Mouse (Mus musculus) heart, postnatal 0 days (tissue): ENCODE results near the gene Cdyl2. TPM values are rescaled to one million over a fixed set of nuclear protein-coding genes. Genes with fewer than 3 reads are reported as not detected.

Experiments used
- ATAC-seq: fragments of 200-750 bp; cut with Nextera tagmentation; 2 replicates; pipeline ENCODE4 v1.8.0; 2017; ENCODE audit warnings: low read depth, moderate number of reproducible peaks, moderate library complexity; ENCODE audit not compliant: insufficient read depth
- DNase-seq: peaks from one replicate; pipeline ENCODE4 v3.0.0-alpha.2; 2016; ENCODE audit warnings: low spot score
- H3K27ac ChIP-seq: fragments of 300-500 bp; sonication (generic); 2 replicates; pipeline ENCODE4 v1.5.1; 2014; ENCODE audit warnings: low read depth, mild to moderate bottlenecking
- H3K27me3 ChIP-seq: fragments of 300-500 bp; sonication (generic); 2 replicates; pipeline ENCODE4 v1.6.1; 2014; ENCODE audit warnings: low read length, mixed read lengths; ENCODE audit not compliant: control insufficient read depth, insufficient read depth
- H3K36me3 ChIP-seq: fragments of 300-500 bp; sonication (generic); replicated peaks from 2 replicates; pipeline ENCODE4 v1.6.1; 2014; ENCODE audit warnings: low read length, mixed read lengths; ENCODE audit not compliant: control insufficient read depth, insufficient read depth
- H3K4me1 ChIP-seq: fragments of 300-500 bp; sonication (generic); 2 replicates; pipeline ENCODE4 v1.6.1; 2014; ENCODE audit warnings: antibody characterized with exemption; ENCODE audit not compliant: control insufficient read depth, insufficient read depth
- H3K4me2 ChIP-seq: fragments of 300-500 bp; sonication (generic); 2 replicates; pipeline ENCODE4 v1.6.1; 2014; ENCODE audit warnings: low read depth, mild to moderate bottlenecking, low read length, moderate library complexity
- H3K4me3 ChIP-seq: fragments of 300-500 bp; sonication (generic); 2 replicates; pipeline ENCODE4 v1.5.1; 2014; ENCODE audit warnings: low read depth, low read length
- H3K9ac ChIP-seq: fragments of 300-500 bp; sonication (generic); replicated peaks from 2 replicates; pipeline ENCODE4 v1.6.1; 2014; ENCODE audit warnings: low read depth, low read length, mixed read lengths
- H3K9me3 ChIP-seq: fragments of 300-500 bp; sonication (generic); replicated peaks from 2 replicates; pipeline ENCODE4 v1.6.1; 2016; ENCODE audit warnings: low read length; ENCODE audit not compliant: control insufficient read depth
- CTCF ChIP-seq: IDR thresholded peaks from 2 replicates; pipeline ENCODE4 v1.5.1; 2016; ENCODE audit warnings: antibody characterized with exemption, control low read depth, low read depth
- EP300 ChIP-seq: IDR thresholded peaks from 2 replicates; pipeline ENCODE4 v1.6.1; 2016; ENCODE audit warnings: antibody characterized with exemption, low read depth
- WGBS: fragments of 180-500 bp; shearing (Covaris S2); extraction: QIAGEN DNeasy Blood & Tissue Kit; methylation state at CpG from one replicate; pipeline ENCODE4 v1.1.7; 2014; 5-methylcytosine and 5-hydroxymethylcytosine counted together
- polyA plus RNA-seq: library from polyadenylated mRNA; unstranded; fragments of >200 nt; fragmentation: Nextera tagmentation; extraction: Ambion mirVana; gene quantifications from 2 replicates; pipeline ENCODE4 v1.2.1, GENCODE M21; 2015
- total RNA-seq: library from RNA; depleted of rRNA; stranded (reverse); fragments of >200 nt; gene quantifications from 2 replicates; pipeline ENCODE4 v1.2.3, GENCODE M21; 2014; ENCODE audit warnings: low replicate concordance

Gene Cdyl2
- total and polyA plus RNA-seq, 2 experiments from 2014 or later: 3.3 to 4.7 TPM

- no peaks in the 10 kb centered on the region for H3K36me3 ChIP-seq
- H3K4me2 ChIP-seq: no peak overlapping the region
- H3K9ac ChIP-seq: no peak overlapping the region
- H3K4me3 ChIP-seq: no peak overlapping the region
- no peak for ATAC-seq
- H3K27ac ChIP-seq: no peak overlapping the region
- H3K27me3 ChIP-seq: no peaks in the 10 kb centered on the region
- no peak for DNase-seq
- WGBS: 49% methylated on average over 9 of the region's 13 CpGs
- peaks cover 9% of the 10 kb centered on the region; the same call in 1 of the 2 replicates for H3K9me3 ChIP-seq
- TF ChIP-seq EP300: no peak
- no peak for TF ChIP-seq CTCF
- H3K4me1 ChIP-seq: no peaks in the 10 kb centered on the region
Observed at GRCm38 (mm10) chr8:116606171-116606570, 126.6 kb downstream of the Cdyl2 start.

DNA sequence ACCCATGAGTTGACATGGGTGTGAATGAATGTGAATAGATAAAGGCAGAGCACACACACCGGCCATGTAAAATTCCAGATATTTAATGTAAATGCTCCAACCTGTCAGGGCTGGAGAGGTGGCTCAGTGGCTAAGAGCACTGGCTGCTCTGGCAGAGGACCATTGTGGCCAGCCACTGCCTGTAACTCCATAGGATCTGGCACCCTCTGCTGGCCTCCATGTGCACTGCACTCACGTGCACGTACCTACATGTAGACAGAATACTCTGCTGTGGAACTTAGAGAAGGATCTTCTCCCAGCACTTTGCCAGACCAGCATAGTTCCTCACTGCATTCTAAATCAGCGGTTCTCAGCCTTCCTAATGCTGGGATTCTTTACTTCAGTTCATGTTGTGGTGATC lies 130.0 kb downstream of the Cdyl2 start:
- no peaks in the 10 kb centered on the region for H3K36me3 ChIP-seq
- no peak for ATAC-seq
- H3K4me1 ChIP-seq: no peaks in the 10 kb centered on the region
- DNase-seq: no peak
- WGBS: 83% methylated on average over 4 of the region's 4 CpGs
- H3K4me3 ChIP-seq: no peak overlapping the region
- H3K4me2 ChIP-seq: no peak overlapping the region
- no peak overlapping the region for H3K27ac ChIP-seq
- peaks cover 9% of the 10 kb centered on the region; the same call in 1 of the 2 replicates for H3K9me3 ChIP-seq
- no peak overlapping the region for H3K9ac ChIP-seq
- H3K27me3 ChIP-seq: no peaks in the 10 kb centered on the region
- TF ChIP-seq CTCF (no peak), EP300 (no peak)

GRCm38 (mm10) chr8:116599728-116600127 lies 133.1 kb downstream of the Cdyl2 start:
- H3K9me3 ChIP-seq: peaks cover 9% of the 10 kb centered on the region; the same call in 1 of the 2 replicates
- H3K4me1 ChIP-seq: no peaks in the 10 kb centered on the region
- no peak for TF ChIP-seq EP300
- no peak for TF ChIP-seq CTCF
- no peaks in the 10 kb centered on the region for H3K27me3 ChIP-seq
- H3K4me3 ChIP-seq: no peak overlapping the region
- no peak overlapping the region for H3K9ac ChIP-seq
- H3K27ac ChIP-seq: no peak overlapping the region
- DNase-seq (no peak), ATAC-seq (no peak)
- WGBS: 74% methylated on average over 6 of the region's 6 CpGs
- H3K4me2 ChIP-seq: no peak overlapping the region
- no peaks in the 10 kb centered on the region for H3K36me3 ChIP-seq

DNA sequence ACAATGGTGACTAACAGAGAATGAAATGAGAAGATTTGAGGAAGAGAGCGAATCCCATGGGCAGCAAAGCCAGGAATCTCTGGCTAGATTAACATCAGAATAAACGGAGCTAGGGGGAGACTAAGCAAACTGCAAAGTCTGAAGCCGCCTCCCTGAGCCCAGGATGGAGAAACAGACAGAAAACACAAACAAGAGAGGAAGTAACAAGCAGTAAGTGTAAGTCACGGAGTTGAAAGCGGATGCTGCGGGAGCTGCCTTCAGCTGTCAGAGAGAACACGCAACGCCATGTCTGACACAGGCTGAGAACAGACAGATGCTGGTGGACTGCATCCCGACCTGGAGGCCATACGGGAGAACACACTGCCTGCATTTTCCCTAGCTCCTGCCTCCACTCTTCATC lies 141.6 kb downstream of the Cdyl2 start:
- H3K4me1 ChIP-seq: no peaks in the 10 kb centered on the region
- H3K9me3 ChIP-seq: no peaks in the 10 kb centered on the region
- ATAC-seq (no peak), DNase-seq (no peak)
- no peak overlapping the region for H3K9ac ChIP-seq
- H3K27me3 ChIP-seq: no peaks in the 10 kb centered on the region
- WGBS: 67% methylated on average over 10 of the region's 10 CpGs
- H3K36me3 ChIP-seq: no peaks in the 10 kb centered on the region
- no peak overlapping the region for H3K4me3 ChIP-seq
- H3K27ac ChIP-seq: no peak overlapping the region
- H3K4me2 ChIP-seq: no peak overlapping the region; the same call in 1 of the 2 replicates
- TF ChIP-seq EP300 (no peak), CTCF (no peak)

- H3K4me3 ChIP-seq: no peak overlapping the region
- no peak overlapping the region for H3K4me2 ChIP-seq
- ATAC-seq (no peak), DNase-seq (no peak)
- WGBS: 74% methylated on average over 4 of the region's 4 CpGs
- no peak overlapping the region for H3K9ac ChIP-seq
- no peaks in the 10 kb centered on the region for H3K9me3 ChIP-seq
- no peaks in the 10 kb centered on the region for H3K36me3 ChIP-seq
- H3K27ac ChIP-seq: no peak overlapping the region
- TF ChIP-seq CTCF (no peak), EP300 (no peak)
- no peaks in the 10 kb centered on the region for H3K4me1 ChIP-seq
- no peaks in the 10 kb centered on the region for H3K27me3 ChIP-seq
Observed at GRCm38 (mm10) chr8:116590546-116590945, 142.2 kb downstream of the Cdyl2 start.

DNA sequence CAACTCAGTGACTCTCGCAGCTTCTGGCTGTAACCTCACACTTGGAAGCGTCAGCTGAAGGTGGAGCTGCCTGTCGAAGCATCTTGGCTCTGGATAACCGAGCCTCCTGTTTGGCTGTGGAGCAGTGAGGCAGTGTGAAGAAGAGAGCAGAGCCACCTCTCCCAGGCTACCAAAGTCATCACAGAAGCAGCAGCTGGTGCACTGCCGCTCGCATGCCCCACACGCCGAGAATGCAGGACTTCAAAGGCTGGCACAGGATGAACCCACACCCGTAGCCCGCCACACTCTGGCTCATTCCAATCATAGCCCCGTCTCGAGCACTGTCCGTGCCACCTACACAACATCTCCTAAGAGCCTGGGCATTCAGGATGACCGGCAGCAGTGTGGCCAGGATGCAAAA lies 142.7 kb downstream of the Cdyl2 start:
- no peak overlapping the region for H3K9ac ChIP-seq
- ATAC-seq (no peak), DNase-seq (no peak)
- H3K36me3 ChIP-seq: no peaks in the 10 kb centered on the region
- H3K9me3 ChIP-seq: no peaks in the 10 kb centered on the region
- no peaks in the 10 kb centered on the region for H3K4me1 ChIP-seq
- no peak overlapping the region for H3K4me3 ChIP-seq
- H3K27ac ChIP-seq: no peak overlapping the region; the same call in 1 of the 2 replicates
- no peaks in the 10 kb centered on the region for H3K27me3 ChIP-seq
- 68% methylated on average over 14 of the region's 14 CpGs for WGBS
- TF ChIP-seq EP300: no peak
- TF ChIP-seq CTCF: no peak
- no peak overlapping the region for H3K4me2 ChIP-seq
